Mouse (Mus musculus): Measurements from ENCODE around the gene Nucb1. TPM values are rescaled to one million over a fixed set of nuclear protein-coding genes. Genes with fewer than 3 reads are reported as not detected.
"Not testable (repeated sequence)": the region's sequence is repeated elsewhere in the genome, so short reads cannot be mapped to it uniquely, and the experiment has no call there.

The Nucb1 gene
- polyA plus RNA-seq, 1 experiment from 2014 or later = 121 TPM

- H3K4me3 ChIP-seq = no peak overlapping the region
- no peak overlapping the region for H3K9ac ChIP-seq
- no peaks in the 10 kb centered on the region for H3K9me3 ChIP-seq
- no peaks in the 10 kb centered on the region for H3K36me3 ChIP-seq
- no peak overlapping the region for H3K27ac ChIP-seq (replicated peaks)
- no peak overlapping the region for H3K4me2 ChIP-seq
- peak; percentile 9; the same call in 1 of the 2 replicates for ATAC-seq (ENCODE audit: low read depth)
- H3K27me3 ChIP-seq = no peaks in the 10 kb centered on the region
- H3K4me1 ChIP-seq (replicated peaks) = peaks cover 6% of the 10 kb centered on the region; the same call in 1 of the 2 replicates
- WGBS = 88% methylated on average over 3 of the region's 3 CpGs
Measured at GRCm38 (mm10) chr7:45539095-45539494, 28.9 kb upstream of the Nucb1 start.

GRCm38 (mm10) chr7:45538163-45539041, 28.2 kb upstream of the Nucb1 start:
- ATAC-seq (ENCODE audit: low read depth) = peak; percentile 86

GRCm38 (mm10) chr7:45537602-45538001, 27.4 kb upstream of the Nucb1 start:
- Histone ChIP-seq H3K27me3 (no peaks in the 10 kb centered on the region), H3K4me2 (peak overlapping the region; percentile 78), H3K9me3 (no peaks in the 10 kb centered on the region), H3K4me3 (peak overlapping the region; percentile 56), H3K9ac (peak overlapping the region; percentile 79), H3K36me3 (no peaks in the 10 kb centered on the region), H3K27ac (replicated peaks) (no peak overlapping the region), H3K4me1 (replicated peaks) (peaks cover 6% of the 10 kb centered on the region; the same call in 1 of the 2 replicates)
- WGBS = 79% methylated on average over 10 of the region's 10 CpGs
- ATAC-seq (ENCODE audit: low read depth) = 0 out of 2 replicates have a peak, but pooled peaks have one; percentile 1

More at GRCm38 (mm10) chr7:45538163-45539041, 28.2 kb upstream of the Nucb1 start:
- Histone ChIP-seq H3K4me2 (peak overlapping the region; percentile 78), H3K4me1 (replicated peaks) (peaks cover 6% of the 10 kb centered on the region; the same call in 1 of the 2 replicates), H3K27me3 (no peaks in the 10 kb centered on the region), H3K9ac (peak overlapping the region; percentile 79), H3K27ac (replicated peaks) (0 out of 2 replicates have a peak overlapping the region, but pooled peaks have one; percentile 23), H3K4me3 (peak overlapping the region; percentile 56), H3K36me3 (no peaks in the 10 kb centered on the region), H3K9me3 (no peaks in the 10 kb centered on the region)
- WGBS = 2% methylated on average over 29 of the region's 29 CpGs

- Histone ChIP-seq H3K27me3 (peaks cover 3% of the 10 kb centered on the region; the same call in 1 of the 2 replicates), H3K27ac (replicated peaks) (no peak overlapping the region), H3K4me1 (replicated peaks) (peaks cover 6% of the 10 kb centered on the region; the same call in 1 of the 2 replicates), H3K4me3 (no peak overlapping the region), H3K36me3 (no peaks in the 10 kb centered on the region), H3K9me3 (no peaks in the 10 kb centered on the region), H3K4me2 (no peak overlapping the region), H3K9ac (no peak overlapping the region)
- WGBS = 85% methylated on average over 1 of the region's 1 CpGs
- no peak for ATAC-seq (ENCODE audit: low read depth)
Measured at GRCm38 (mm10) chr7:45535676-45536075, 25.5 kb upstream of the Nucb1 start.

- Histone ChIP-seq H3K4me3 (0 out of 2 replicates have a peak overlapping the region, but pooled peaks have one; percentile 12), H3K27me3 (peaks cover 3% of the 10 kb centered on the region; the same call in 1 of the 2 replicates), H3K4me1 (replicated peaks) (peaks cover 3% of the 10 kb centered on the region; the same call in 1 of the 2 replicates), H3K36me3 (no peaks in the 10 kb centered on the region), H3K9me3 (no peaks in the 10 kb centered on the region), H3K4me2 (peak overlapping the region; percentile 22), H3K27ac (replicated peaks) (no peak overlapping the region), H3K9ac (no peak overlapping the region)
- ATAC-seq (ENCODE audit: low read depth) = no peak
- WGBS = 74% methylated on average over 2 of the region's 2 CpGs
Measured at GRCm38 (mm10) chr7:45530643-45531042, 20.4 kb upstream of the Nucb1 start.

- Histone ChIP-seq H3K4me1 (replicated peaks) (peaks cover 15% of the 10 kb centered on the region), H3K36me3 (no peaks in the 10 kb centered on the region), H3K9ac (peak overlapping the region; percentile 22; the same call in 1 of the 2 replicates), H3K4me2 (0 out of 2 replicates have a peak overlapping the region, but pooled peaks have one; percentile 3), H3K27me3 (peaks cover 3% of the 10 kb centered on the region; the same call in 1 of the 2 replicates), H3K27ac (replicated peaks) (no peak overlapping the region), H3K4me3 (no peak overlapping the region), H3K9me3 (no peaks in the 10 kb centered on the region)
- 25% methylated on average over 6 of the region's 6 CpGs for WGBS
- ATAC-seq (ENCODE audit: low read depth) = no peak
Measured at GRCm38 (mm10) chr7:45529461-45529860, 19.3 kb upstream of the Nucb1 start.

GRCm38 (mm10) chr7:45527169-45527568, 17.0 kb upstream of the Nucb1 start:
- peaks cover 30% of the 10 kb centered on the region for H3K4me1 ChIP-seq (replicated peaks)
- H3K27ac ChIP-seq (replicated peaks); ATAC-seq (ENCODE audit: low read depth); H3K4me3 ChIP-seq; H3K27me3 ChIP-seq; H3K9me3 ChIP-seq; H3K4me2 ChIP-seq; H3K36me3 ChIP-seq; H3K9ac ChIP-seq: not testable (repeated sequence)
- WGBS = 90% methylated on average over 6 of the region's 6 CpGs

- H3K4me2 ChIP-seq = peak overlapping the region; percentile 84
- H3K4me1 ChIP-seq (replicated peaks) = peaks cover 32% of the 10 kb centered on the region
- H3K27me3 ChIP-seq = no peaks in the 10 kb centered on the region
- H3K36me3 ChIP-seq = 0 out of 2 replicates have a peak, but pooled peaks cover 3% of the 10 kb centered on the region
- peak overlapping the region; percentile 89 for H3K27ac ChIP-seq (replicated peaks)
- ATAC-seq (ENCODE audit: low read depth) = no peak
- peak overlapping the region; percentile 77 for H3K4me3 ChIP-seq
- WGBS = 26% methylated on average over 7 of the region's 7 CpGs
- H3K9me3 ChIP-seq = no peaks in the 10 kb centered on the region
- peak overlapping the region; percentile 88 for H3K9ac ChIP-seq
Measured at GRCm38 (mm10) chr7:45526474-45527120, 16.4 kb upstream of the Nucb1 start.

- WGBS = under 1% methylated on average over 54 of the region's 54 CpGs
- peak within 1 kb of the TSS; percentile 77 for H3K4me3 ChIP-seq
- peak within 1 kb of the TSS; percentile 88 for H3K9ac ChIP-seq
- H3K4me1 ChIP-seq (replicated peaks) = peaks cover 37% of the 10 kb centered on the region
- 0 out of 2 replicates have a peak, but pooled peaks cover 3% of the 10 kb centered on the region for H3K36me3 ChIP-seq
- peak within 1 kb of the TSS; percentile 89 for H3K27ac ChIP-seq (replicated peaks)
- peak; percentile 73 for ATAC-seq (ENCODE audit: low read depth)
- H3K4me2 ChIP-seq = peak within 1 kb of the TSS; percentile 84
- no peaks in the 10 kb centered on the region for H3K27me3 ChIP-seq
- no peaks in the 10 kb centered on the region for H3K9me3 ChIP-seq
Measured at GRCm38 (mm10) chr7:45525809-45526473, 15.7 kb upstream of the Nucb1 start, which contains the start of the genes Ppp1r15a and Plekha4. Ppp1r15a (minus strand) TSS chr7:45526268. Plekha4 (plus strand) TSS chr7:45526330.

GRCm38 (mm10) chr7:45524841-45525621, 14.8 kb upstream of the Nucb1 start:
- Histone ChIP-seq H3K4me3 (peak overlapping the region; percentile 77), H3K4me2 (peak overlapping the region; percentile 84), H3K9me3 (no peaks in the 10 kb centered on the region), H3K9ac (peak overlapping the region; percentile 88), H3K27me3 (no peaks in the 10 kb centered on the region), H3K36me3 (0 out of 2 replicates have a peak, but pooled peaks cover 3% of the 10 kb centered on the region), H3K4me1 (replicated peaks) (peaks cover 37% of the 10 kb centered on the region), H3K27ac (replicated peaks) (peak overlapping the region; percentile 89)
- 0 out of 2 replicates have a peak, but pooled peaks have one; percentile 1 for ATAC-seq (ENCODE audit: low read depth)
- WGBS = 34% methylated on average over 12 of the region's 12 CpGs

All from neural tube, embryonic 13.5 days (tissue).